Mouse (Mus musculus): Measurements from ENCODE around the gene March4.

March4 gene

DNA sequence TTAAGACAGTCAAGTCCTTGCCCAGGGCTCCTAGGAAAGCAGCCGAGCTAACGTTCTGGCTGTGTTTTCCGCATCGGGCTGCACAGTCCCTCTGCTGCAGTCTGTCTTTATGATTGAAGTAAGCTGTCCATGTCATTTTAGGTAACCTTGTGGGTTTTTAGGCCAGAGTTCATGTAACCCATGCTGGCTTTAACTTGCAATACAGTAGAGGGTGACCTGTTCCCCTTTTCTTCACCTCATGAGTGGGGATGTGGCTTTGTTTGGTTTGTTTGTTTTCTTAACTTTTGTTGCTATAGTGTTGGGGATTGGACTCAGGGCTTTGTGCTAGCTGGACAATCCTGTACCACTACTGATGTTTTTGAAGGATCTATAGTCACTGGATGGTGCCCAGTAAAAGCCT, 146.3 kb downstream of the March4 start:
- DNase-seq (ENCODE audit: low spot score), result no peak

GRCm38 (mm10) chr1:72383651-72384050, 153.1 kb downstream of the March4 start:
- DNase-seq (ENCODE audit: low spot score), result no peak

DNA sequence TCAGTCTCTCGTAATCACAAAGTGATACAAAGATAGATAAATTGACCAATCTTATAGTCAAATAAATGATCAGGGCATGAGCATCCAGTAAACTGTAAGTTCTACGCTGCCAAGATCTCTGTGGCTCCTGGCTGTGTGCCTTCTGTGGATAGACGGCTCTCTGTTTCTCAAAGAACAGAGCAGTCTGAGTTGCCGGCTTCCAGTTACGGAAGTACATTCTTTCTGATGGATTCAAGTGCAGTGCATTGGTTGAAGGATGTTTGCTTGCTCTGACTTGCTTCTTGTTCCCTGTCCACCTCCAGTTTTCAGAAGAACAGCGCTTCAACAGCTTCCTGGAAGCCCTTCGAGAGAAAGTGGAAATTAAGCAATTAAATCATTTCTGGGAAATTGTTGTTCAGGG, 153.7 kb downstream of the March4 start:
- no peak for DNase-seq (ENCODE audit: low spot score)

DNA sequence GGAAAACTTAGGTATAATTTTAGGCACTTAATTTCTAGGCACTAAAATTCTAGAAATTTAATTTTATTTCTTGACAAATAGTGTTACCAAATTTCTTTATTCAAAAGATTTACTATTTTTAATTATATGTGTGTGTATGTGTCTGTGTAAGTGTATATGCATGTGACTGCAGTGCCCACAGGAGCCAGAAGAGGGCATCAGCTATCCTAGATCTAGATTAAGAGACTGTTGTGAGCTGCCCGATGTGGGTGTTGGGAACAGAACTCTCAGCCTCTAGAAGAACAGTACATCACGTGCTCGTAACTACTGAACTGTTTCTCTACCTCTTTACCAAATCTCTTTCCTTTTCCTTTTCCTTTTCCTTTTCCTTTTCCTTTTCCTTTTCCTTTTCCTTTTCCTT, 156.2 kb downstream of the March4 start:
- DNase-seq (ENCODE audit: low spot score), result no peak

DNA sequence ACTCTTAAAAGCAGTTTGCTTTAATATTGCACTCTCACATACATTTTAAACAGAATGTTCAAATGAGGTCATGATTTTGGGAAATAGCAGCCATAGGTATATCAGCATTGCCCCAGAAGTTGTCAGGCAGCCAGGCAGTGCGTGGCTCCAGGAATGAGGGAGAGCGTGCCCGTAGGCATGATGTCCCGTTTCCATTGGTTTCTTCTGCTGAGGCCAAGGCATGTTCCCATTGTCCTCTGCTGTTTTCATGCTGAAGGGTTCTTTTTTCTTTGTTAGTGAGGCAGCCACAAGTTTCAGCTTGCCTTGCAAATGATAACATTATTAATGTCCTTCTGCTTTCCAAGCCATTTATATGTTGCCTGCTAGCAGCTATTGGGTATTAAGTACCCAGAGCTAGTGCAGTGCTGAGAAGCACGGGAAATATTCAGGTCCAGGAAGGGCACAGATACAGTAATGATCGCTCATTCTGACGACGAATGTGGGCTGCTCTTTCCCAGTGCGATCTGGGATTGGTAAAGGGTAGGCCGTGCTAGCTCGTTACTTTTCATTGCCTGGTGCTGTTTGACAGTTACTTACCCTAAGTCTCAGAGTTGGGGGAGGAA, 156.9 kb downstream of the March4 start:
- no peak for DNase-seq (ENCODE audit: low spot score)

DNA sequence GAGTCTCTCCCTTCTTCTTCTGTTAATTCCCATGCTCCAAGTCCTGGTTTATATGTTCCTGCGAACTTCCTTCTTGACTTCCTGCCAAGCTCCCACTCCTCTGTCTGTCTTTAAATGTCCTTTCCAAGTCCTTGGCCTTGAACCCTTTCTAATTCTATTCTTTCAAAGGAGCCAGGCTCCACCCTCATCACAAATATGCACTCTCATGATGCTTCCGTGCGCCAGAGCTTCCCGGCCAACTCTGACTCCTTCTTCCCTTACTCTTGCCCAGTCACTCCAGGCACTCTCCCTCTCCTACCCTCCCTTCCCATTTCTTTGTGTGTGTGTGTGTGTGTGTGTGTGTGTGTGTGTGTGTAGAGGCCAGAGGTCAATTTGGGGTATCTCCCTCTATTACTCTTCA, 158.6 kb downstream of the March4 start:
- DNase-seq (ENCODE audit: low spot score), result no peak
